Mouse (Mus musculus) thymus, adult 2 months (tissue): ENCODE measurements at regions not wholly inside any gene's neighbourhood (a gene's known extent, or its start where the extent isn't known, plus 50 kb on each side); places are given as distances from the start of the nearest gene placed in this dataset.

Experiments used
- CTCF ChIP-seq: fragments of 200-500 bp; IDR thresholded peaks from 2 replicates; pipeline ENCODE4 v1.5.1; 2012; ENCODE audit warnings: mild to moderate bottlenecking, control low read depth, low read length, moderate library complexity, borderline replicate concordance; ENCODE audit not compliant: control insufficient read depth, poor library complexity, insufficient read depth; ENCODE audit errors: extremely low read depth
- POLR2A ChIP-seq: fragments of 200-500 bp; IDR thresholded peaks from 2 replicates; pipeline ENCODE4 v1.6.1; 2012; ENCODE audit warnings: mild to moderate bottlenecking, low read length, control low read depth, moderate library complexity; ENCODE audit not compliant: control insufficient read depth, poor library complexity, insufficient read depth; ENCODE audit errors: extremely low read depth

- no peak for TF ChIP-seq POLR2A
- TF ChIP-seq CTCF = no peak
These were observed 859.5 kb upstream of the Sel1l start for GRCm38 (mm10) chr12:92708466-92708865.
